Mouse (Mus musculus) liver, embryonic 14.5 days (tissue): ENCODE measurements at regions not wholly inside any gene's neighbourhood (a gene's known extent, or its start where the extent isn't known, plus 50 kb on each side); places are given as distances from the start of the nearest gene placed in this dataset.

Experiments
- CTCF ChIP-seq: IDR thresholded peaks from 2 replicates; pipeline ENCODE4 v1.5.1; 2016; ENCODE audit warnings: antibody characterized with exemption, low read depth, control low read depth
- EP300 ChIP-seq: IDR thresholded peaks from 2 replicates; pipeline ENCODE4 v1.6.1; 2016; ENCODE audit warnings: antibody characterized with exemption, low read depth

- no peak for TF ChIP-seq CTCF
- no peak for TF ChIP-seq EP300
These were observed 829.3 kb upstream of the Flrt2 start for GRCm38 (mm10) chr12:94862720-94863119.
